Mouse (Mus musculus) spleen, adult 2 months (tissue): ENCODE data around the gene Cryzl2. TPM values are rescaled to one million over a fixed set of nuclear protein-coding genes. Genes with fewer than 3 reads are reported as not detected.

Experiments
- DNase-seq, 2 experiments: peaks; one replicate each; pipeline versions ENCODE4 v3.0.0 to v3.0.0-alpha.2; 2012 to 2021; ENCODE audit warnings: low spot score in 2 of 2, low read depth in 1 of 2
- H3K27ac ChIP-seq: fragments of 200-500 bp; 2 replicates; pipeline ENCODE4 v1.5.1; 2012; ENCODE audit warnings: low read length, inconsistent platforms; ENCODE audit not compliant: insufficient read depth
- H3K27me3 ChIP-seq: fragments of 200-500 bp; 2 replicates; pipeline ENCODE4 v1.6.1; 2012; ENCODE audit warnings: mild to moderate bottlenecking, moderate library complexity, low read length, inconsistent platforms; ENCODE audit not compliant: control insufficient read depth, insufficient read depth
- H3K36me3 ChIP-seq: fragments of 200-500 bp; 2 replicates; pipeline ENCODE4 v1.6.1; 2012; ENCODE audit warnings: mild to moderate bottlenecking, low read length, inconsistent platforms; ENCODE audit not compliant: control insufficient read depth, insufficient read depth
- H3K4me1 ChIP-seq: fragments of 200-500 bp; 2 replicates; pipeline ENCODE4 v1.6.1; 2011; ENCODE audit warnings: inconsistent platforms; ENCODE audit not compliant: control insufficient read depth, insufficient read depth, insufficient read length
- H3K4me3 ChIP-seq: fragments of 200-500 bp; 2 replicates; pipeline ENCODE4 v1.5.1; 2011; ENCODE audit warnings: mild to moderate bottlenecking, inconsistent platforms; ENCODE audit not compliant: insufficient read depth, insufficient read length; ENCODE audit errors: extremely low read depth
- CTCF ChIP-seq: fragments of 200-500 bp; IDR thresholded peaks from 2 replicates; pipeline ENCODE4 v1.5.1; 2011; ENCODE audit warnings: mild to moderate bottlenecking, inconsistent platforms; ENCODE audit not compliant: insufficient read depth, insufficient read length, insufficient replicate concordance; ENCODE audit errors: extremely low read depth
- POLR2A ChIP-seq: fragments of 200-500 bp; IDR thresholded peaks from 2 replicates; pipeline ENCODE4 v1.6.1; 2011; ENCODE audit warnings: low read depth, low read length, inconsistent platforms
- WGBS: fragments of 180-500 bp; shearing (Covaris S2); methylation state at CpG from one replicate; pipeline ENCODE4 v1.1.7; 2018; 5-methylcytosine and 5-hydroxymethylcytosine counted together
- polyA plus RNA-seq: library from polyadenylated mRNA; depleted of rRNA; stranded (reverse); fragments of >200 nt; gene quantifications from 2 replicates; pipeline ENCODE4 v1.2.3, GENCODE M21; 2012; rRNA removed

The Cryzl2 gene
- 8.0 and 11.1 TPM in 2 replicates for polyA plus RNA-seq

- peak; percentile 33 to 79 for DNase-seq
- Histone ChIP-seq H3K27me3 (no peaks in the 10 kb centered on the region), H3K27ac (no peak within 1 kb of the TSS), H3K36me3 (no peaks in the 10 kb centered on the region), H3K4me1 (no peaks in the 10 kb centered on the region), H3K4me3 (peak within 1 kb of the TSS; percentile 46)
- 19% methylated on average over 26 of the region's 29 CpGs for WGBS
- TF ChIP-seq POLR2A (no peak), CTCF (peak; percentile 79)
These were observed at the start of gene Cryzl2 for GRCm38 (mm10) chr1:157458421-157459208. Cryzl2 (plus strand) TSS chr1:157458577.

GRCm38 (mm10) chr1:157409648-157410047, 48.7 kb upstream of the Cryzl2 start:
- Histone ChIP-seq H3K4me1 (peaks cover 5% of the 10 kb centered on the region), H3K4me3 (no peak overlapping the region), H3K27ac (no peak overlapping the region), H3K27me3 (peaks cover 10% of the 10 kb centered on the region), H3K36me3 (no peaks in the 10 kb centered on the region)
- 70% methylated on average over 2 of the region's 2 CpGs for WGBS
- TF ChIP-seq CTCF: no peak
- no peak for TF ChIP-seq POLR2A
- no peak for DNase-seq

- no peak for DNase-seq
- no peaks in the 10 kb centered on the region for H3K36me3 ChIP-seq
- H3K27me3 ChIP-seq: peaks cover 10% of the 10 kb centered on the region
- no peak for TF ChIP-seq CTCF
- no peak for TF ChIP-seq POLR2A
- peaks cover 5% of the 10 kb centered on the region for H3K4me1 ChIP-seq
- H3K27ac ChIP-seq: no peak overlapping the region
- WGBS: 15% methylated on average over 8 of the region's 8 CpGs
- H3K4me3 ChIP-seq: peak overlapping the region; percentile 28; the same call in 1 of the 2 replicates
These were observed 47.4 kb upstream of the Cryzl2 start for GRCm38 (mm10) chr1:157410937-157411336.

GRCm38 (mm10) chr1:157411341-157411710, 47.1 kb upstream of the Cryzl2 start:
- no peaks in the 10 kb centered on the region for H3K36me3 ChIP-seq
- H3K27me3 ChIP-seq: peaks cover 10% of the 10 kb centered on the region
- WGBS: 10% methylated on average over 4 of the region's 4 CpGs
- H3K27ac ChIP-seq: no peak overlapping the region
- peak overlapping the region; percentile 75 for H3K4me3 ChIP-seq
- no peak for DNase-seq
- TF ChIP-seq CTCF (no peak), POLR2A (no peak)
- peaks cover 5% of the 10 kb centered on the region for H3K4me1 ChIP-seq

GRCm38 (mm10) chr1:157411711-157412380, 46.5 kb upstream of the Cryzl2 start:
- WGBS: 2% methylated on average over 84 of the region's 85 CpGs
- H3K36me3 ChIP-seq: no peaks in the 10 kb centered on the region
- H3K27ac ChIP-seq: peak overlapping the region; percentile 58; the same call in 1 of the 2 replicates
- H3K4me1 ChIP-seq: peaks cover 5% of the 10 kb centered on the region
- H3K27me3 ChIP-seq: peaks cover 10% of the 10 kb centered on the region
- TF ChIP-seq CTCF: no peak
- TF ChIP-seq POLR2A: no peak
- peak overlapping the region; percentile 75 for H3K4me3 ChIP-seq
- DNase-seq: peak in 1 of 2 experiments; percentile 27

GRCm38 (mm10) chr1:157412454-157413369, 45.7 kb upstream of the Cryzl2 start, which contains the start of gene Rasal2:
Rasal2 (minus strand) TSS chr1:157412595.
- TF ChIP-seq CTCF: no peak
- no peak for TF ChIP-seq POLR2A
- H3K4me1 ChIP-seq: peaks cover 5% of the 10 kb centered on the region
- H3K27me3 ChIP-seq: peaks cover 10% of the 10 kb centered on the region
- 2% methylated on average over 62 of the region's 62 CpGs for WGBS
- H3K36me3 ChIP-seq: no peaks in the 10 kb centered on the region
- peak within 1 kb of the TSS; percentile 75 for H3K4me3 ChIP-seq
- peak; percentile 86 to 87 for DNase-seq
- peak within 1 kb of the TSS; percentile 58; the same call in 1 of the 2 replicates for H3K27ac ChIP-seq
